Mouse (Mus musculus): Measurements from ENCODE around the gene Acsbg2. TPM values are rescaled to one million over a fixed set of nuclear protein-coding genes. Genes with fewer than 3 reads are reported as not detected.
A peak's percentile ranks its signal among the peaks of the same experiment; 100 is the strongest.

Acsbg2 gene
- polyA plus RNA-seq, 1 experiment from 2014 or later, result not detected

DNA sequence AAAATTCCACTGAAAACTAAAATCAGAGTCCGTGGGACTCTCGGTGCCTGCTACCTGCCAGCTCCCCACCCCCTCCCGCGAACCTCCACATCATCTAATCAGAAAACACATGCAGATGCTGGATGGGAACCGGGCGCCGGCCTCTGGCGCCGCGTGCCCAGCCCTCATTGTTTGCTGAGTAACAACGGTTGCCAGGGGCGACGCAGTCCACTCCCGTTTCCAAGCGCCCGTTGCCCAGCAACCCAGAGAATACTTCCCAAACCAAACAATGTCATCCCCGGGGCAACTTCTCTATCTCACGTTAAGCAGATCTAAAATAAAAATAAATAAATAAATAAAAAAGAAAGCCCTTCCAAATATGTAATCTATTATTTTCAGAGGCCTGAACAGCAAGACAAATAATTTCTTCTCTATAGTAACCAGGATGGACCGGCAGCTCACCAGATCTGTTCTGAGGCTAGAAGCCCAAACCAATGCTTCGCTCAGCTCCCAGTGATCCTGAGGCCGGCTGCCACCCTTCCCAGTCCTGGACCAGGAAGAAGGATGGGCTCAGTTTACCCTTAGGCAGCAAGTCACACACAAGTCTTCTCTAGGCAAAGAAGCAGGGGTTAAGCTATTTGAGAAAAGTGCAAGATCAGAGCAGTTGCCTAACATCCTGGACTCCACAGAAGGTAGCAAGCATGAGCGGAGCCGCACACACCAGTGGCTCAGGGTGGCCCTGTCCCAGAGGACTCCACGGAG is 59.8 kb downstream of the Acsbg2 start:
- Histone ChIP-seq H3K9me3 (ENCODE audit: low read depth, low read length) (no peaks in the 10 kb centered on the region), H3K36me3 (ENCODE audit: insufficient read depth) (no peaks in the 10 kb centered on the region), H3K27me3 (ENCODE audit: insufficient read depth, low read length) (no peaks in the 10 kb centered on the region), H3K4me3 (ENCODE audit: low read depth, low read length) (no peak overlapping the region), H3K9ac (no peak overlapping the region), H3K4me1 (ENCODE audit: insufficient read depth) (peaks cover 15% of the 10 kb centered on the region), H3K27ac (ENCODE audit: low read depth) (no peak overlapping the region), H3K4me2 (no peak overlapping the region)
- TF ChIP-seq CTCF (IDR thresholded peaks at IDR 0.05; ENCODE audit: low read depth), result no peak
- peak; percentile 86 for DNase-seq
- ATAC-seq (ENCODE audit: insufficient read depth), result peak; percentile 42; the same call in 1 of the 2 replicates
- WGBS, result 13% methylated on average over 24 of the region's 24 CpGs

DNA sequence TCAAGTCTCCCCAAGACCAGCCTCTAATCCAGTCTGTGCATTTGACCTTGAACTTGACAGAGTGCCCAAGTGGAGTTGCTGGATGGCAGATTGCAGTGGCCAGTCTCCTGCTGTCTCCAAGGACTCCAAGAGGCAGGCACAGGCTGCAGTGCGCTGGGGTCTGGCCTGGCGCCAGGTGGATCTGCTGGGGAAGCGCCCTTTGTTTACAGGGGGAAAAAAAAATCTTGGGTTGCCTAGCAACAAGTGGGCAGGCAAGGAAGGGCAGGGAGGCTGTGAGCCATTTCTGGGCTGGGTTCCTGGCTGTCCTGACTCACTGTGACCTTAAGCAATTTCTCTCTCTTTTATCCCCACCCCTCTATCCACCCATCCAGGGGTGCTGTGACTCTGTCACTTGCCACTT is 64.0 kb downstream of the Acsbg2 start:
- Histone ChIP-seq H3K4me1 (ENCODE audit: insufficient read depth) (peaks cover 15% of the 10 kb centered on the region), H3K27ac (ENCODE audit: low read depth) (no peak overlapping the region; the same call in 1 of the 2 replicates), H3K9me3 (ENCODE audit: low read depth, low read length) (no peaks in the 10 kb centered on the region), H3K4me3 (ENCODE audit: low read depth, low read length) (no peak overlapping the region), H3K36me3 (ENCODE audit: insufficient read depth) (no peaks in the 10 kb centered on the region), H3K4me2 (0 out of 2 replicates have a peak overlapping the region, but pooled peaks have one; percentile 10), H3K27me3 (ENCODE audit: insufficient read depth, low read length) (no peaks in the 10 kb centered on the region), H3K9ac (no peak overlapping the region)
- DNase-seq (peak; percentile 96), ATAC-seq (ENCODE audit: insufficient read depth) (peak; percentile 72)
- no peak for TF ChIP-seq CTCF (IDR thresholded peaks at IDR 0.05; ENCODE audit: low read depth)
- 4% methylated on average over 3 of the region's 3 CpGs for WGBS

GRCm38 (mm10) chr17:56808518-56808917 is 65.7 kb downstream of the Acsbg2 start:
- ATAC-seq (ENCODE audit: insufficient read depth), result peak; percentile 80
- Histone ChIP-seq H3K4me2 (no peak overlapping the region), H3K9me3 (ENCODE audit: low read depth, low read length) (no peaks in the 10 kb centered on the region), H3K36me3 (ENCODE audit: insufficient read depth) (no peaks in the 10 kb centered on the region), H3K4me1 (ENCODE audit: insufficient read depth) (peaks cover 15% of the 10 kb centered on the region), H3K27ac (ENCODE audit: low read depth) (no peak overlapping the region), H3K4me3 (ENCODE audit: low read depth, low read length) (no peak overlapping the region), H3K9ac (no peak overlapping the region), H3K27me3 (ENCODE audit: insufficient read depth, low read length) (no peaks in the 10 kb centered on the region)
- DNase-seq, result peak; percentile 92
- peak; percentile 99 for TF ChIP-seq CTCF (IDR thresholded peaks at IDR 0.05; ENCODE audit: low read depth)
- 8% methylated on average over 9 of the region's 9 CpGs for WGBS

GRCm38 (mm10) chr17:56805784-56806183 is 68.5 kb downstream of the Acsbg2 start:
- Histone ChIP-seq H3K4me3 (ENCODE audit: low read depth, low read length) (no peak overlapping the region), H3K9me3 (ENCODE audit: low read depth, low read length) (no peaks in the 10 kb centered on the region), H3K9ac (no peak overlapping the region), H3K4me1 (ENCODE audit: insufficient read depth) (peaks cover 13% of the 10 kb centered on the region), H3K27me3 (ENCODE audit: insufficient read depth, low read length) (no peaks in the 10 kb centered on the region), H3K27ac (ENCODE audit: low read depth) (no peak overlapping the region), H3K36me3 (ENCODE audit: insufficient read depth) (0 out of 2 replicates have a peak, but pooled peaks cover 3% of the 10 kb centered on the region), H3K4me2 (no peak overlapping the region)
- peak; percentile 55 for TF ChIP-seq CTCF (IDR thresholded peaks at IDR 0.05; ENCODE audit: low read depth)
- peak; percentile 8 for DNase-seq
- no peak for ATAC-seq (ENCODE audit: insufficient read depth)
- 75% methylated on average over 1 of the region's 1 CpGs for WGBS

DNA sequence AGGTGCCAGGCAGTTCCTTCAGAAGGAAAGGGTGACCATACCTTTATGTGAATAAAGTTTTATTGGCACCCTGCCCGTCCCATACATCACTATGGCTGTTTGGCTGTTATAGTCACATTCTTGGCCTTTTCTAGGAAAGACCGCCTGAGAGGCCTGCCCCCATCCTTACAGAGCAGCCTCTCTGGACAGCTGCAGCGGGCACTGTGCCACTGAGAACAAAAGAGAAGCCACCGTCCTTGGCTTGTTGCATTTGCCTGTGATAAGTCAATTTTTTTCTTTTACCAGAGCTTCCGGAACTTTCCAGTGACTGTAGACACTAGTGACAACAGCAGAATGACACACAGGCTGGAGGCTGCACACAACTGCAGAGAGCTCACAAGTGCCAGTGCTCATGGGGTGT is 69.3 kb downstream of the Acsbg2 start:
- no peak overlapping the region for H3K4me3 ChIP-seq (ENCODE audit: low read depth, low read length)
- peaks cover 5% of the 10 kb centered on the region for H3K4me1 ChIP-seq (ENCODE audit: insufficient read depth)
- 60% methylated on average over 5 of the region's 5 CpGs for WGBS
- H3K9ac ChIP-seq, result no peak overlapping the region
- no peak for ATAC-seq (ENCODE audit: insufficient read depth)
- no peak overlapping the region for H3K27ac ChIP-seq (ENCODE audit: low read depth)
- no peaks in the 10 kb centered on the region for H3K27me3 ChIP-seq (ENCODE audit: insufficient read depth, low read length)
- H3K36me3 ChIP-seq (ENCODE audit: insufficient read depth), result 0 out of 2 replicates have a peak, but pooled peaks cover 3% of the 10 kb centered on the region
- no peak overlapping the region for H3K4me2 ChIP-seq
- DNase-seq, result peak; percentile 33
- TF ChIP-seq CTCF (IDR thresholded peaks at IDR 0.05; ENCODE audit: low read depth), result no peak
- no peaks in the 10 kb centered on the region for H3K9me3 ChIP-seq (ENCODE audit: low read depth, low read length)

GRCm38 (mm10) chr17:56802065-56802464 is 72.2 kb downstream of the Acsbg2 start:
- no peak overlapping the region for H3K4me2 ChIP-seq
- no peaks in the 10 kb centered on the region for H3K9me3 ChIP-seq (ENCODE audit: low read depth, low read length)
- ATAC-seq (ENCODE audit: insufficient read depth) (no peak), DNase-seq (no peak)
- no peak for TF ChIP-seq CTCF (IDR thresholded peaks at IDR 0.05; ENCODE audit: low read depth)
- 0 out of 2 replicates have a peak, but pooled peaks cover 3% of the 10 kb centered on the region for H3K36me3 ChIP-seq (ENCODE audit: insufficient read depth)
- 75% methylated on average over 8 of the region's 8 CpGs for WGBS
- no peaks in the 10 kb centered on the region for H3K27me3 ChIP-seq (ENCODE audit: insufficient read depth, low read length)
- H3K4me1 ChIP-seq (ENCODE audit: insufficient read depth), result no peaks in the 10 kb centered on the region
- H3K4me3 ChIP-seq (ENCODE audit: low read depth, low read length), result no peak overlapping the region
- H3K9ac ChIP-seq, result no peak overlapping the region
- H3K27ac ChIP-seq (ENCODE audit: low read depth), result no peak overlapping the region

- DNase-seq, result no peak
- Histone ChIP-seq H3K4me3 (ENCODE audit: low read depth, low read length) (no peak overlapping the region), H3K9ac (no peak overlapping the region), H3K9me3 (ENCODE audit: low read depth, low read length) (no peaks in the 10 kb centered on the region), H3K4me2 (no peak overlapping the region), H3K36me3 (ENCODE audit: insufficient read depth) (0 out of 2 replicates have a peak, but pooled peaks cover 3% of the 10 kb centered on the region), H3K4me1 (ENCODE audit: insufficient read depth) (no peaks in the 10 kb centered on the region), H3K27me3 (ENCODE audit: insufficient read depth, low read length) (no peaks in the 10 kb centered on the region), H3K27ac (ENCODE audit: low read depth) (no peak overlapping the region)
- TF ChIP-seq CTCF (IDR thresholded peaks at IDR 0.05; ENCODE audit: low read depth), result no peak
- 78% methylated on average over 3 of the region's 3 CpGs for WGBS
- ATAC-seq (ENCODE audit: insufficient read depth), result no peak
Observed at GRCm38 (mm10) chr17:56799276-56799675, 75.0 kb downstream of the Acsbg2 start.
